Mouse (Mus musculus): ENCODE results near the gene Kl.

GRCm38 (mm10) chr5:150949131-150949530, 3.3 kb upstream of the Kl start:
- no peak for TF ChIP-seq CTCF (conservative IDR thresholded peaks at IDR 0.05 in 1 of 2, IDR thresholded peaks at IDR 0.05 in 1 of 2; ENCODE audit: low read depth in 2 of 2, low read length in 2 of 2)
- TF ChIP-seq KAT2A (IDR thresholded peaks at IDR 0.05; ENCODE audit: insufficient replicate concordance, low read length) = no peak
- no peak for TF ChIP-seq POLR2A (IDR thresholded peaks at IDR 0.05; ENCODE audit: low read depth, low read length)
